Mouse (Mus musculus) heart, postnatal 0 days (tissue): Measurements from ENCODE around the gene Ncaph. TPM values are rescaled to one million over a fixed set of nuclear protein-coding genes. Genes with fewer than 3 reads are reported as not detected.

Source experiments
- ATAC-seq: fragments of 200-750 bp; cut with Nextera tagmentation; 2 replicates; pipeline ENCODE4 v1.8.0; 2017; ENCODE audit warnings: low read depth, moderate number of reproducible peaks, moderate library complexity; ENCODE audit not compliant: insufficient read depth
- DNase-seq: peaks from one replicate; pipeline ENCODE4 v3.0.0-alpha.2; 2016; ENCODE audit warnings: low spot score
- H3K27ac ChIP-seq: fragments of 300-500 bp; sonication (generic); 2 replicates; pipeline ENCODE4 v1.5.1; 2014; ENCODE audit warnings: low read depth, mild to moderate bottlenecking
- H3K27me3 ChIP-seq: fragments of 300-500 bp; sonication (generic); 2 replicates; pipeline ENCODE4 v1.6.1; 2014; ENCODE audit warnings: low read length, mixed read lengths; ENCODE audit not compliant: control insufficient read depth, insufficient read depth
- H3K36me3 ChIP-seq: fragments of 300-500 bp; sonication (generic); replicated peaks from 2 replicates; pipeline ENCODE4 v1.6.1; 2014; ENCODE audit warnings: low read length, mixed read lengths; ENCODE audit not compliant: control insufficient read depth, insufficient read depth
- H3K4me1 ChIP-seq: fragments of 300-500 bp; sonication (generic); 2 replicates; pipeline ENCODE4 v1.6.1; 2014; ENCODE audit warnings: antibody characterized with exemption; ENCODE audit not compliant: control insufficient read depth, insufficient read depth
- H3K4me2 ChIP-seq: fragments of 300-500 bp; sonication (generic); 2 replicates; pipeline ENCODE4 v1.6.1; 2014; ENCODE audit warnings: low read depth, mild to moderate bottlenecking, low read length, moderate library complexity
- H3K4me3 ChIP-seq: fragments of 300-500 bp; sonication (generic); 2 replicates; pipeline ENCODE4 v1.5.1; 2014; ENCODE audit warnings: low read depth, low read length
- H3K9ac ChIP-seq: fragments of 300-500 bp; sonication (generic); replicated peaks from 2 replicates; pipeline ENCODE4 v1.6.1; 2014; ENCODE audit warnings: low read depth, low read length, mixed read lengths
- H3K9me3 ChIP-seq: fragments of 300-500 bp; sonication (generic); replicated peaks from 2 replicates; pipeline ENCODE4 v1.6.1; 2016; ENCODE audit warnings: low read length; ENCODE audit not compliant: control insufficient read depth
- CTCF ChIP-seq: IDR thresholded peaks from 2 replicates; pipeline ENCODE4 v1.5.1; 2016; ENCODE audit warnings: antibody characterized with exemption, control low read depth, low read depth
- EP300 ChIP-seq: IDR thresholded peaks from 2 replicates; pipeline ENCODE4 v1.6.1; 2016; ENCODE audit warnings: antibody characterized with exemption, low read depth
- WGBS: fragments of 180-500 bp; shearing (Covaris S2); extraction: QIAGEN DNeasy Blood & Tissue Kit; methylation state at CpG from one replicate; pipeline ENCODE4 v1.1.7; 2014; 5-methylcytosine and 5-hydroxymethylcytosine counted together
- polyA plus RNA-seq: library from polyadenylated mRNA; unstranded; fragments of >200 nt; fragmentation: Nextera tagmentation; extraction: Ambion mirVana; gene quantifications from 2 replicates; pipeline ENCODE4 v1.2.1, GENCODE M21; 2015
- total RNA-seq: library from RNA; depleted of rRNA; stranded (reverse); fragments of >200 nt; gene quantifications from 2 replicates; pipeline ENCODE4 v1.2.3, GENCODE M21; 2014; ENCODE audit warnings: low replicate concordance

Gene Ncaph
- total and polyA plus RNA-seq, 2 experiments from 2014 or later: 14.7 to 17.0 TPM

DNA sequence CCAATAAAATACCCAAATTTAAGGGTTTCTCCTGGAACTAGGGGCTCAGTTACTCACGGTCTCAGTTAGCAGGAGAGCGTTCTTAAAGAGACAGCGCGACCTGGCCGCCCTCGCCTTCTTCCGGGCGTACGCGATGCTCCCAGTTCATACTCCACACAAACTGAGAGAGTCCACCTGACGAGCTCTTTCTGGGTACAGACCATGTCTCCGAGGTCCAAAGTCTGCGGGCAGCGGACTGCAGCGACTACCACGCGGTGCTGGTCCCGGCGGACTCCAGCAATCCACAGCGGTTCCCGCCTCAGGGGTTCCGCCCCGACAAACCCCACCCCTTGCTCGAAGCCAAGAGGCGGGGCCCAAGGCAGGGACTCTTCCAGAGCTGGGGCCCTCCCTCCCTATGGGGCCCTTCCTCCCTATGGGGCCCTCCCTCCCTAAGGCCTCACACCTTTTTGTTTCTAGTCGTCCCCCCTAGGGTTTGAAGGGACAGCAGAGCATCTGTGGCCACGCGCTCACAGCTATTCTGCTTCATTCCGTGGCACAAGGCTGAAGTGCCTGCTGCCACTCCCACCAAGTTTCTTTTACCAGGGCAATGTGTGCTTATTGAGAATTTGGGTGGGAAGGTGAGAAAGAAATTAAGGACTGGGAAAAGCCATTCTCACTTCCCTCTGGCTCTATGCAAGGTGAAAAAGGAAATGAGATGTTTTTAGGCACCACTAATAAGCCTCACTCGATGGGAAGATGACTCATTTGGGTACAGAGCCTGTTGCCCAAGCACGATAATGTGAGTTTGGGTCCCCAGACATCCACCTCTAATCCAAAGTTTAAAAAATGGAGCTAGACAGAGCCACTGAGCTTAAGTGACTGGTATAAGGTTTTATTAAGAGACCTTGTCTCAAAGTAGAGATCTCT is 9.7 kb upstream of the Ncaph start, which contains the start of gene Itpripl1:
Gene Itpripl1 (minus strand): TSS at position 285 of the 906 bp plus-strand sequence.
- no peaks in the 10 kb centered on the region for H3K9me3 ChIP-seq
- TF ChIP-seq CTCF: no peak
- no peak for TF ChIP-seq EP300
- 4% methylated on average over 31 of the region's 31 CpGs for WGBS
- no peaks in the 10 kb centered on the region for H3K27me3 ChIP-seq
- H3K4me1 ChIP-seq: no peaks in the 10 kb centered on the region; the same call in 1 of the 2 replicates
- peak within 1 kb of the TSS; percentile 64 for H3K4me2 ChIP-seq
- H3K4me3 ChIP-seq: peak within 1 kb of the TSS; percentile 55
- no peak within 1 kb of the TSS for H3K27ac ChIP-seq
- H3K36me3 ChIP-seq: peaks cover 8% of the 10 kb centered on the region
- H3K9ac ChIP-seq: peak within 1 kb of the TSS; percentile 45
- DNase-seq: no peak
- ATAC-seq: peak; percentile 79

DNA sequence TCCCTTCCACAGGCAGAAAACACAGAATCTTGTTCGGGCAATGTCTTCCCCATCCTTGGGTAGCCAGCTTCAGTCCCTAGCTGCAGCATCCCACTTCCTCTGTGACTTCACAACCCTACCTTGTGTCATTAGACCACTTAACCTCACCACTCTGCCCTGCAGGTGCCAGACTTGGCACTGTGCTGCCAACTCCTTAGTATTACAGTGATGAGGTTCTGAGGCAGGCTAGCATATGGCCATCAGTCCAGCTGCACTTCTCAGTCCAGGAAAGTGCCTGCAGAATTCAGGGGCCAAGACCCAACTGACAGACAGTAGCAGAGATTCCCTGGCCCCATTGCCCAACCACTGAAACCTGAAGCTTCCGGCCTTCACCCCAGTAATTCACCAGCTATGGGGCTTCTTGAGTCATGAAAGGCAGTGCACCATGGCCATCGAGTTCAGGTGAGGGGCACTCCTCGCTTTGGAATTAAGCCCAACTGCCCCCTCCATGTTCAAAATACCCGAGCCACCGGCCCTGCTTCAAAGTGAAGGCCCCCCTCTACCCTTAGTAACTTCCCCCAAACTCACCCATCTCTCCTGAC is 8.9 kb upstream of the Ncaph start:
- Histone ChIP-seq H3K27ac (no peak overlapping the region), H3K4me2 (peak overlapping the region; percentile 64), H3K27me3 (no peaks in the 10 kb centered on the region), H3K4me1 (no peaks in the 10 kb centered on the region; the same call in 1 of the 2 replicates), H3K4me3 (peak overlapping the region; percentile 55), H3K9ac (peak overlapping the region; percentile 45), H3K9me3 (no peaks in the 10 kb centered on the region), H3K36me3 (peaks cover 8% of the 10 kb centered on the region)
- ATAC-seq (no peak), DNase-seq (no peak)
- TF ChIP-seq EP300 (no peak), CTCF (no peak)
- WGBS: 11% methylated on average over 6 of the region's 6 CpGs

DNA sequence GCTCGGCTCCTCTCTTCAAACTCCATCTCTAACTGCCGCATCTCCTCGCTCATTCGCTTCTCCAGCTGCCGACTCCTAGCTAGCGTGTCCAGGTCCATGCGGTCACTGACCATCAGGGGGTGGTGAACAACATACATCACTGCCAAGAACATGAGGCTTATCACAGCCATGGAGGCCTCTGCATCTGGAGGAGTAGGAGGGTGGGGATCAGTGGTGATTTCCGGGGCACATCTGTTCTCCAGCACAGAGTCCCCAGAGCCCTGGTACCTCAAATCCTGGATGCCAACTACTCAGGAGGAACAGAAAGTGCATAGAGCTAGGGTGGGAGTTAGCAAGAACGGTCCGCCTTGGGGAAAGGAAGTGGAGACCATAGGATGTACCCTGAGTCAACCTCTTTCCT is 8.3 kb upstream of the Ncaph start:
- Histone ChIP-seq H3K36me3 (peaks cover 8% of the 10 kb centered on the region), H3K4me3 (peak overlapping the region; percentile 55), H3K27ac (no peak overlapping the region), H3K4me2 (peak overlapping the region; percentile 64), H3K9ac (0 out of 2 replicates have a peak overlapping the region, but pooled peaks have one; percentile 0), H3K9me3 (no peaks in the 10 kb centered on the region), H3K4me1 (peaks cover 3% of the 10 kb centered on the region; the same call in 1 of the 2 replicates), H3K27me3 (no peaks in the 10 kb centered on the region)
- TF ChIP-seq CTCF (no peak), EP300 (no peak)
- ATAC-seq (0 out of 2 replicates have a peak, but pooled peaks have one; percentile 37), DNase-seq (no peak)
- WGBS: 80% methylated on average over 10 of the region's 10 CpGs

DNA sequence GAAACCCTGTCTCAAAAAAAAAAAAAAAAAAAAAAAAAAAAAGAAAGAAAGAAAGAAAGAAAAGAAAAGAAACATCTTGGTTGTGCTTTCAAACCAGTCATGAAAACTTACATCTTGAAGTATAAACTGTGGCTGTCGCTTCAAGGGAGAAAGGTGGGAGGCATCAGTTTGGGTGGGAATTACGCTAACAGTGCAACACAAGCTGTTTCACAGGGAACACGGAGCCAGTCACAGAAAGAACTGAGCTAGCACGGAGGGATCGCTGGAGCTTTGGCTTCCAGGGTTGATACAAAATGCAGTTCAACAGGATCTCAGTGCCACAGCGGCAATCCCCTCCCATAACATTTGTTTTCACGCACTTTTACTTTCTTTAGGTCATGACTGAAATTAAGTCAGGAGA is 6.3 kb upstream of the Ncaph start:
- Histone ChIP-seq H3K27me3 (no peaks in the 10 kb centered on the region), H3K9me3 (no peaks in the 10 kb centered on the region), H3K27ac (no peak overlapping the region), H3K36me3 (peaks cover 8% of the 10 kb centered on the region), H3K4me1 (peaks cover 11% of the 10 kb centered on the region; the same call in 1 of the 2 replicates), H3K4me2 (no peak overlapping the region), H3K9ac (no peak overlapping the region), H3K4me3 (no peak overlapping the region)
- TF ChIP-seq EP300 (no peak), CTCF (no peak)
- DNase-seq: no peak
- WGBS: 89% methylated on average over 7 of the region's 7 CpGs
- ATAC-seq: no peak

DNA sequence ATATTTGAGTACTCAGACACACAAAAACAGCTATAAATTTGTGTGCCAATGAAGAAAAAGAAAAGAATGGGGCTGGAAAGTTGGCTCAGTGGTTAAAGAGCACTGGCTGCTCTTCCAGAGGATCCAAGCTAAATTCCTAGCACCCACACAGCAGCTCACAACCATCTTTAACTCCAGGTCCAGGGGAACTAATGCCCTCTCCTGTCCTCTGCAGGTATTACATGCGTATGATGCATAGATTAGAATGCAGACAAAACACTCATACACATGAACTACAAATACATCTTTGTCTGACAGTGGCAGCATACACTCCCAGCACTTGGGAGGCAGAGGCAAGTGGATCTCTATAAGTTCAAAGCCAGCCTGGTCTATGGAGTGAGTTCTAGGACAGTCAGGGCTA is 5.9 kb upstream of the Ncaph start:
- Histone ChIP-seq H3K4me1 (peaks cover 11% of the 10 kb centered on the region; the same call in 1 of the 2 replicates), H3K27ac (no peak overlapping the region), H3K36me3 (peaks cover 8% of the 10 kb centered on the region), H3K27me3 (no peaks in the 10 kb centered on the region), H3K4me3 (no peak overlapping the region), H3K9ac (no peak overlapping the region), H3K9me3 (no peaks in the 10 kb centered on the region), H3K4me2 (no peak overlapping the region)
- 95% methylated on average over 1 of the region's 1 CpGs for WGBS
- TF ChIP-seq EP300: no peak
- TF ChIP-seq CTCF: no peak
- DNase-seq: no peak
- no peak for ATAC-seq
